Mouse (Mus musculus) embryonic facial prominence, embryonic 10.5 days (tissue): ENCODE data around the gene Pex11b. TPM values are rescaled to one million over a fixed set of nuclear protein-coding genes. Genes with fewer than 3 reads are reported as not detected.
"Not testable (repeated sequence)": the region's sequence is repeated elsewhere in the genome, so short reads cannot be mapped to it uniquely, and the experiment has no call there.

Source experiments
- DNase-seq: peaks from one replicate; pipeline ENCODE4 v3.0.0-alpha.2; 2017; ENCODE audit warnings: low spot score
- H3K27ac ChIP-seq: fragments of 300-500 bp; sonication (generic); replicated peaks from 2 replicates; pipeline ENCODE4 v1.5.1; 2016; ENCODE audit warnings: mild to moderate bottlenecking
- H3K27me3 ChIP-seq: fragments of 300-500 bp; sonication (generic); replicated peaks from 2 replicates; pipeline ENCODE4 v1.6.1; 2016; ENCODE audit warnings: low read depth, mild to moderate bottlenecking; ENCODE audit not compliant: poor library complexity, severe bottlenecking
- H3K36me3 ChIP-seq: fragments of 300-500 bp; sonication (generic); replicated peaks from 2 replicates; pipeline ENCODE4 v1.6.1; 2016; ENCODE audit warnings: mild to moderate bottlenecking, moderate library complexity
- H3K4me1 ChIP-seq: fragments of 300-500 bp; sonication (generic); 2 replicates; pipeline ENCODE4 v1.6.1; 2016
- H3K4me3 ChIP-seq: fragments of 300-500 bp; sonication (generic); 2 replicates; pipeline ENCODE4 v1.5.1; 2016; ENCODE audit warnings: mild to moderate bottlenecking, moderate library complexity
- H3K9me3 ChIP-seq: fragments of 300-500 bp; sonication (generic); 2 replicates; pipeline ENCODE4 v1.6.1; 2016; ENCODE audit warnings: mild to moderate bottlenecking
- WGBS: fragments of 180-500 bp; shearing (Covaris S2); methylation state at CpG from one replicate; pipeline ENCODE4 v1.1.7; 2016; 5-methylcytosine and 5-hydroxymethylcytosine counted together
- polyA plus RNA-seq: library from polyadenylated mRNA; unstranded; fragments of >200 nt; fragmentation: Nextera tagmentation; extraction: Ambion mirVana; gene quantifications from 2 replicates; pipeline ENCODE4 v1.2.1, GENCODE M21; 2016

Pex11b gene
- polyA plus RNA-seq, 1 experiment from 2014 or later, result 41.6 TPM

GRCm38 (mm10) chr3:96599411-96599810, 35.8 kb upstream of the Pex11b start:
- 63% methylated on average over 3 of the region's 3 CpGs for WGBS
- peaks cover 54% of the 10 kb centered on the region for H3K27me3 ChIP-seq
- DNase-seq, result no peak
- H3K27ac ChIP-seq, result peak overlapping the region; percentile 81; the same call in 1 of the 2 replicates
- H3K36me3 ChIP-seq, result peaks cover 11% of the 10 kb centered on the region
- H3K9me3 ChIP-seq, result no peaks in the 10 kb centered on the region
- H3K4me1 ChIP-seq, result peaks cover 79% of the 10 kb centered on the region
- H3K4me3 ChIP-seq, result peak overlapping the region; percentile 59; the same call in 1 of the 2 replicates

DNA sequence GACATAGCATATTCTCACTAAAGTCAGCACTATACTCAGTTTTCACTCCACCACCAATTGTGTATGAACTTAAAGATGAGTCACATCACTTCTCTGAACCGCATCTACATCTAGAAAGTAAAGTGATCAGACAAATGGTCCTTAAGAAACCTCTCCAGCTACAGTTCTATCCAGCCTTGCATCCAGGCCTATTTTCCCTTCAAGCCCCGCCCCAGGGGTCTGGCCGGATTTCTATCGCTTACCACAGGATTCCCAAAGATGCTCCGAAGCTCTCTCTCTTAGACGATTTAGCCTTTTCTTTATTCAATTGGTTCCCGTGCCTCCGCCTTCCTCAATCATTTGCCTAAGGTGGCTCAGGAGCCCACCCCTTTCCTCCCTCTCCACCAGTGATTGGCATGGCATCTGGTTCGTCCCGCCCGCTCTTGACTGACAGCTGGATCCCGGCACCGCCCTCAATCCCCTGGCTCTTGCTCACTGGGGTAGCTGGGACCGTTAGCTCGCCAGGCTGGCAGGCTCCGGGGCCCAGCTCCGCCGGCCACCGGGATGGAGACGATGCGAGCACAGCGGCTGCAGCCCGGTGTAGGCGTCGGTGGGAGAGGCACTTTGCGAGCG, 34.4 kb upstream of the Pex11b start, which contains the start of gene Lix1l:
TSS of gene Lix1l (plus strand) at position 511 of the 612 bp plus-strand sequence.
- Histone ChIP-seq H3K9me3 (no peaks in the 10 kb centered on the region), H3K36me3 (peaks cover 21% of the 10 kb centered on the region), H3K4me1 (peaks cover 76% of the 10 kb centered on the region), H3K27ac (peak within 1 kb of the TSS; percentile 96), H3K4me3 (peak within 1 kb of the TSS; percentile 95), H3K27me3 (peaks cover 41% of the 10 kb centered on the region)
- WGBS, result under 1% methylated on average over 27 of the region's 27 CpGs
- DNase-seq, result peak; percentile 96

- peak; percentile 77 for DNase-seq
- Histone ChIP-seq H3K9me3 (no peaks in the 10 kb centered on the region), H3K27ac (peak overlapping the region; percentile 96), H3K4me1 (peaks cover 70% of the 10 kb centered on the region), H3K36me3 (peaks cover 24% of the 10 kb centered on the region), H3K4me3 (peak overlapping the region; percentile 95), H3K27me3 (peaks cover 36% of the 10 kb centered on the region)
- WGBS, result under 1% methylated on average over 40 of the region's 40 CpGs
Observed at GRCm38 (mm10) chr3:96601251-96601787, 33.9 kb upstream of the Pex11b start.

DNA sequence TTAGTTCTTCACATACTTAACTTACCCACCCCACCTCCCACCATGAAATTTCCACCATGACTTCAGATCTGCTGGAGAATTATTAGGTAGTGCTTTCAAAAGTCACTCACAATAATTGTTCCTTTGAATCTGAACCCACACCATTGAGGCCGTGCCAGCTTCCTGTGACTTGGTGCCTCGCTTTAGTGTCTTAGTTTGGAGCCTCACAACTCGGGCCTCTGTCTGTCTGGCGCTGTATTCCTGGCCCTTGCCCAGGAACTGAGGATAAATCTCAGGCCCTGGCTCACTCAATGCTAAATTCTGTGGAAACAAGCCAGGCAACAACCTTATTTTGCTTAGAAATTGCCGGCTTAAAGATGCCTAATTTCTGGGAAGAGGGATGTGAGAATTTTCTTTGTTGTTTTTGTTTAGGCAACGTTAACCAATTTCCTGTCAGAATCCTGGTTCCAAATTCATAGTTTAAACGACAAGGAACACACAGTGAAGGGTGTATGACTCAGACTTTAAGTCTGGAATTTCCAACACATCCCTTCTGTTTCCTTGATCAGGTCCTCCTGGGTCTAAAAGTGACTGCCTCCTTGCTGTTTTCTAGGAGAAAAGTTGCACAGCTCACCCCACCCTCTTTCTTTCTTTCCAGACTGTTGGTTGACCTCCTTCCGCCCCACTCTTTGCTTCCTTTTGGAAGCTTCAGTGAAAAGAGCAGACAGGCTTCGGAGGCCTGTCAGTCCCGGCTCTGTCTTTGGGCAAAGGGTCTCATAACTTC, 33.1 kb upstream of the Pex11b start:
- Histone ChIP-seq H3K27me3 (peaks cover 28% of the 10 kb centered on the region), H3K4me1 (peaks cover 62% of the 10 kb centered on the region), H3K9me3 (no peaks in the 10 kb centered on the region), H3K36me3 (peaks cover 25% of the 10 kb centered on the region), H3K4me3 (peak overlapping the region; percentile 95), H3K27ac (peak overlapping the region; percentile 96)
- WGBS, result 36% methylated on average over 10 of the region's 10 CpGs
- DNase-seq, result no peak

GRCm38 (mm10) chr3:96602704-96603084, 32.5 kb upstream of the Pex11b start:
- Histone ChIP-seq H3K27me3 (peaks cover 23% of the 10 kb centered on the region), H3K4me3 (peak overlapping the region; percentile 95), H3K9me3 (no peaks in the 10 kb centered on the region), H3K27ac (peak overlapping the region; percentile 96), H3K4me1 (peaks cover 57% of the 10 kb centered on the region), H3K36me3 (peaks cover 30% of the 10 kb centered on the region)
- DNase-seq, result no peak
- 55% methylated on average over 5 of the region's 5 CpGs for WGBS

DNA sequence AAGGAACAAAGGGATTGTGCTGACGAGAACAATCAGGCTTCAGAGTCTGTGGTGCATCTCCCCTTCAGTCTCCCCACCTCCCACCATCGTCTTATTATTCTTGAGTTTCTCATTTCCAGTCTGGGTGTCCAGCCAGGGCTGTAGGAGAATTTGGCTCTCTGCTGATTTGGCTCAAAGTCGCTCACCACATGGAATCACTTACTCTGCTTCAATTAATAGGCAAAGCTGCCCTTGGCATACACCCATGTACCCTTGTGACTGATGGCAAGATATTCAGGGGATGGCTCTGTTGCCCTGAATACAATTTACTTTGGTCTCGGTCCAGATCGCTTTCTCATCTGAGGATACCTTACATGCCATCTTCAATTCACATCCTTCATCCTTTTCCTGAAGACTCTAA, 31.9 kb upstream of the Pex11b start:
- DNase-seq, result no peak
- peaks cover 36% of the 10 kb centered on the region for H3K36me3 ChIP-seq
- peaks cover 18% of the 10 kb centered on the region for H3K27me3 ChIP-seq
- peaks cover 51% of the 10 kb centered on the region for H3K4me1 ChIP-seq
- WGBS, result 63% methylated on average over 5 of the region's 5 CpGs
- 0 out of 2 replicates have a peak overlapping the region, but pooled peaks have one; percentile 96 for H3K27ac ChIP-seq
- H3K9me3 ChIP-seq, result no peaks in the 10 kb centered on the region
- H3K4me3 ChIP-seq, result peak overlapping the region; percentile 95

DNA sequence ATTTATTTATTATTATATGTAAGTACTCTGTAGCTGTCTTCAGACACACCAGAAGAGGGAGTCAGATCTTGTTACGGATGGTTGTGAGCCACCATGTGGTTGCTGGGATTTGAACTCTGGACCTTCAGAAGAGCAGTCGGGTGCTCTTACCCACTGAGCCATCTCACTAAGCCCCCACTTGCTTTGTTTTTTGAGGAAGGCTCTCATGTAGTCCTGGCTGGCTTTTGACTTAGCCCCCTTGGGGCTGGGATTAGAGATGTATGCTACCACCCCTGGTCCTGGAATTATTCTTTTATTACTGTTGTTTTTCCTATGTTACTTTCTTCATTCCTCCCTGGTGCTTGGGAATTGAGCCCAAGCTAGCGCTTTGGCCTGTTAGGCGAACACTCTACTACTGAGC, 29.2 kb upstream of the Pex11b start:
- DNase-seq, result not testable (repeated sequence)
- WGBS, result 91% methylated on average over 4 of the region's 4 CpGs
- H3K36me3 ChIP-seq, result peaks cover 46% of the 10 kb centered on the region

DNA sequence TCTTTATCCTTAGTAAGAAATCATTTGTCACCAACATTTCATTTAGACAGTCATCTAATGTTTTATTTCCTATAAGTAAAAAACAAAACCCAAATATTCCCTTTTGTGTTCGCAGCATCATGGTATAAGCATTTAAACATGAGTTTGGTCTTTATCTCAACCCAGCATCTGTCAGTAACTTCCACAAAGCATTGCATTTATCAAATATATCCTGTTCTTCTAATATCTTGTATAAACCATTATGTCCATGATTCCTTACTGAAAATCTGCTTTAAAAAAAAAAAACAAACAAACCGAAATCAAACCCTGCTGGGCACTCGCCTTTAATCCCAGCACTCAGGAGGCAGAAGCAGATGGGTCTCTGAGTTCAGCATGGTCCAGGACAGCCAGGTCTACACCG, 28.6 kb upstream of the Pex11b start:
- Histone ChIP-seq H3K27ac (no peak overlapping the region), H3K36me3 (peaks cover 50% of the 10 kb centered on the region), H3K4me3 (no peak overlapping the region), H3K27me3 (no peaks in the 10 kb centered on the region), H3K9me3 (no peaks in the 10 kb centered on the region), H3K4me1 (peaks cover 24% of the 10 kb centered on the region)
- DNase-seq, result no peak
- 81% methylated on average over 4 of the region's 4 CpGs for WGBS

More for the DNA sequence above, 29.2 kb upstream of the Pex11b start:
- H3K4me3 ChIP-seq, H3K9me3 ChIP-seq, H3K27me3 ChIP-seq, H3K27ac ChIP-seq: not testable (repeated sequence)
- peaks cover 30% of the 10 kb centered on the region for H3K4me1 ChIP-seq

DNA sequence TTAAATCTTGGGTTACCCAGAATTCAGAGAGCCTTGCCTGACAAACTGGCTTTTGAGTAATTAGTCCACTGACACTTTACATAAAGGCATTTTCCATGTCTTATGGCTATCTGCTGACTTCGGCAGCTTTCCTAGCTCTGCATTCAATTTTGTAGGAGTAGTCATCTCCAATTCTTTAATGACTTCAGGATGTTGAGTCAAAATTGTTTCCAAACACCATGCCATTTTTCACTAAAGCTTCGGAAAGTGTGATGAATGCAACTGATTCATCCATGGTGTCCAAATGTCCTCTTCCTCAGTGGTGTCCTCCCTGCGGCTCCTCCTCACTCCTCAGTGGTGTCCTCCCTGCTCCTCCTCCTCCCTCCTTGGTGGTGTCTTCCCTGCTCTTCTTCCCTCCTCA, 17.2 kb upstream of the Pex11b start:
- DNase-seq, result no peak

DNA sequence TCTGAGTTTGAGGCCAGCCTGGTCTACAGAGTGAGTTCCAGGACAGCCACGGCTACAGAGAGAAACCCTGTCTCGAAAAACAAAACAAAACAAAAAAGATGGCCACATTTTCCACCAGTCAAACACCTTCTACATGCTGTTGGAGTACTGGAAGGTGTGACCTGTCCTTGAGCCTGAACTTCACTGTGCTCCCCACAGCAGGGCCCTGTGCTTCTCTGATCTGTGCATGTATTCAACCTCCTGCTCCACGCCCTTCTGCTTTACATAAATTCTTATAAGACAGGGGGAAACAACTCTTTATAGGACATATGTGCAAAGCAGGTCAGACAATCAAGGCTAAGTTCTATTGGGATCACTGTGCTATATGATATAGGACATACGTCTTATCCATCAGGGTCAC, 12.0 kb upstream of the Pex11b start:
- H3K4me3 ChIP-seq, result no peak overlapping the region
- WGBS, result 91% methylated on average over 4 of the region's 4 CpGs
- no peaks in the 10 kb centered on the region for H3K4me1 ChIP-seq
- no peaks in the 10 kb centered on the region for H3K9me3 ChIP-seq
- no peaks in the 10 kb centered on the region for H3K27me3 ChIP-seq
- no peak for DNase-seq
- no peak overlapping the region for H3K27ac ChIP-seq
- H3K36me3 ChIP-seq, result peaks cover 86% of the 10 kb centered on the region

More for the DNA sequence above, 17.2 kb upstream of the Pex11b start:
- WGBS, result 80% methylated on average over 3 of the region's 3 CpGs
- Histone ChIP-seq H3K9me3 (no peaks in the 10 kb centered on the region), H3K27me3 (no peaks in the 10 kb centered on the region), H3K36me3 (peaks cover 90% of the 10 kb centered on the region), H3K4me3 (no peak overlapping the region), H3K27ac (no peak overlapping the region), H3K4me1 (no peaks in the 10 kb centered on the region)

DNA sequence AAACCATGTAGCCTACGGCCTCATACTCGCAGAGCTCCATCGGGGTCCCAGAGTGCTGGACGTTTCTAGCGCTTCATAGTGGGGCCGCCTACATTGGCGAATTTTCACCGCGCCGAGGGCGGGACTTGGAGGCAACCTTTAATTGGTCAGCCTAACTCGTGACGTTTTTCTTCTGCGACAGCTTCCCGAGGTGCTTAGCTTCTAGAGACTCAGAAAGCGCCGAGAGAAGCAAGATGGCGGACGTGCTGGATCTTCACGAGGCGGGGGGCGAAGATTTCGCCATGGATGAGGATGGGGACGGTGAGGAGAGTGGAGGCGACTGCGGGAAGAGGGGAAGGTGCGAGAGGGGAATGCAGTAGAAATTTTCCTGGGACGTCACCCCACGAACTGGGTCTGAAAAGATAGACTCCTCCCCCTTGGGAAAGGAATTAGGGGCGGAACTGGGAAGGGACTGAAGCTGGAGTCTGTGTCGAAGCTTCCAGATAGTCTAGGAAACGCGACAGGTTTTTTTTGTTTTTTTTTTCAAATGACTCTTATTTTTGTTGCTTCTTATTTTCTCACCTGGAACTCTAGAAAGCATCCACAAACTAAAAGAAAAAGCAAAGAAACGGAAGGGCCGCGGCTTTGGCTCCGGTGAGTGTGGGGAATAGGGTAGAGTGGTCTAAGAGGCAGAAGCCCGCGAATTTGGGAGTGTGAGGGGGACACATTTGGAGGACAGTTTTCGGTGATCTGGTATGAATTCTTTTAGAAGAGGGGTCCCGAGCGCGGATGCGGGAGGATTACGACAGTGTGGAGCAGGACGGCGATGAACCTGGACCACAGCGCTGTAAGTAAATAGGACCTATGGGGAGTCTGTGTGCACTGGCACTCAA, 5.2 kb upstream of the Pex11b start, which contains the start of gene Rbm8a:
TSS of gene Rbm8a (plus strand) at position 205 of the 872 bp plus-strand sequence.
- Histone ChIP-seq H3K4me3 (peak within 1 kb of the TSS; percentile 79), H3K27ac (peak within 1 kb of the TSS; percentile 96), H3K9me3 (no peaks in the 10 kb centered on the region), H3K27me3 (no peaks in the 10 kb centered on the region), H3K36me3 (peaks cover 59% of the 10 kb centered on the region), H3K4me1 (peaks cover 24% of the 10 kb centered on the region)
- 1% methylated on average over 48 of the region's 48 CpGs for WGBS
- peak; percentile 95 for DNase-seq

DNA sequence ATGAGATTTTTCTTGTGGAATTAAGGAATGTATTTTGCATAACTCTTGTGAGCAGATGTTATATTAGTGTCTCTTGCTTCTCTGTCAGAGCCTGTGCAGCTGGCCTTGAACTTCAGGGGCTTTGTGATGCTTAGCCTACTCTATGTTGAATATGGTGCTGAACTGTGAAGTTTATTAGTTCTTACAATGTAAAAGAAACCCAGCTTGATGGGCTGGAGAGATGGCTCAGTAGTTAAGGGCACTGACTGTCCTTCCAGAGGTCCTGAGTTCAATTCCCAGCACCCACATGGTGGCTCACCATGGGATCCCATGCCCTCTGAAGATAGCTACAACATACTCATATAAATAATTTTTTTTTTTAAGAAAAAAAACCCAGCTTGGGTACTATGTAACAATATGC, 3.1 kb upstream of the Pex11b start:
- peaks cover 41% of the 10 kb centered on the region for H3K4me1 ChIP-seq
- DNase-seq, result no peak
- H3K27me3 ChIP-seq, result no peaks in the 10 kb centered on the region
- no peak overlapping the region for H3K4me3 ChIP-seq
- peaks cover 42% of the 10 kb centered on the region for H3K36me3 ChIP-seq
- H3K9me3 ChIP-seq, result no peaks in the 10 kb centered on the region
- H3K27ac ChIP-seq, result no peak overlapping the region
